Mouse (Mus musculus): ENCODE measurements around the gene Med21. TPM values are rescaled to one million over a fixed set of nuclear protein-coding genes. Genes with fewer than 3 reads are reported as not detected.

The Med21 gene
- polyA plus RNA-seq (2014; fragmentation: Illumina TruSeq; extraction: RNeasy Lipid Tissue Mini Kit (QIAGEN cat#74804); ENCODE audit: insufficient read depth, low read depth, low replicate concordance), result 83.9 TPM

DNA sequence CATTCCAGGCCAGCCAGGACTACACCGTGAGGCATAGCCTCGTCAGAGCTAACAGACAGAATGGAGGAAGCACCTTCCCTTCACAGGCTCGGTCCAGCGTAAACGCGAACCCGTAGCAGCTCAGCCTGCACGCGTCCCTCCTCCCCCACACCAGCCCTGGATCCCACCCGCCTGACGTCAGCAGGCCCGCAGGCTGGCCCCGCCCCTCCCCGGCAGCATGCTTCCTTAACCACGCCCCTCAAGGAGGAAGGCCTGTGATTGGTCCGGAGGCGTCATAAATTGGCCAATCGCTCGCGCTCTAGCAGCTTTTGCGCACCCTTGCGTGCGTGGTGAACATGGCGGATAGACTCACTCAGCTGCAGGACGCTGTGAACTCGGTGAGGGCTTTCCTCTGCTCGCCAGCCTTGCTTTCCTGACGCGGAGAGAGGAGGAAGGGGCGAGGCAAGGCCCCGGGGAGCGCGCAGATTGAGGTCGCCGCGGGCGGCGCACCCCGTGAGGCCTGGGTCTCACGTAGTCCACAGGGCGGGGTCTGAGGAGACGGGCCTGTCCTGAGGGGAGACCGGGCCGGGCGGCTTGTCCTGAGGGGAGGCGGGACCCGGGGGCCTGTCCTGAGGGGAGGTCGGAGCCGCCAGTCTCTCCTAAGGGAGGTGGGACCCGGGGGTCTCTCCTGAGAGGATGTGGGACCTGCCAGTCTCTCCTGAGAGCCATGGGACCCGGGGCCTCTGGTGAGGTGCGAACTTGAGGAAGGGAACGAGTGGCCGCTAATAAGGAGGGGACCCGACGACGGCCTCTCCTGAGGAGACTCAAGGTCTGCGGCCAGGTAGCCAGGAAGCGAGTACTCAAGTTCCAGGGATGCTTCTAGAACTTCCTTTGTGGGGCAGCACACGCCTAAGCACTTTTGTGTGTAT lies at the start of gene Med21, which contains the start of gene Tm7sf3:
Gene Med21, plus strand, starts transcription at position 272 of the 908 bp plus-strand sequence.
Gene Tm7sf3, minus strand, starts transcription at position 549 of the 908 bp plus-strand sequence.

Other genes with a start within 250 kb of the Med21 start
- 4.7 TPM for gene Itpr2, start 140.3 kb upstream of the Med21 start, polyA plus RNA-seq (2014; fragmentation: Illumina TruSeq; extraction: RNeasy Lipid Tissue Mini Kit (QIAGEN cat#74804); ENCODE audit: insufficient read depth, low read depth, low replicate concordance)
- 62.0 TPM for gene Fgfr1op2, start 65.3 kb upstream of the Med21 start, polyA plus RNA-seq (2014; fragmentation: Illumina TruSeq; extraction: RNeasy Lipid Tissue Mini Kit (QIAGEN cat#74804); ENCODE audit: insufficient read depth, low read depth, low replicate concordance)
- gene Ints13, start 64.7 kb upstream of the Med21 start, polyA plus RNA-seq (2014; fragmentation: Illumina TruSeq; extraction: RNeasy Lipid Tissue Mini Kit (QIAGEN cat#74804); ENCODE audit: insufficient read depth, low read depth, low replicate concordance), result 20.9 TPM
- 18.8 TPM for gene Tm7sf3, start 277 bp downstream of the Med21 start, polyA plus RNA-seq (2014; fragmentation: Illumina TruSeq; extraction: RNeasy Lipid Tissue Mini Kit (QIAGEN cat#74804); ENCODE audit: insufficient read depth, low read depth, low replicate concordance)
- 8.4 TPM for gene Stk38l, start 82.4 kb downstream of the Med21 start, polyA plus RNA-seq (2014; fragmentation: Illumina TruSeq; extraction: RNeasy Lipid Tissue Mini Kit (QIAGEN cat#74804); ENCODE audit: insufficient read depth, low read depth, low replicate concordance)
- 0.34 TPM for gene Arntl2, start 153.5 kb downstream of the Med21 start, polyA plus RNA-seq (2014; fragmentation: Illumina TruSeq; extraction: RNeasy Lipid Tissue Mini Kit (QIAGEN cat#74804); ENCODE audit: insufficient read depth, low read depth, low replicate concordance)
- gene Smco2, start 207.6 kb downstream of the Med21 start, polyA plus RNA-seq (2014; fragmentation: Illumina TruSeq; extraction: RNeasy Lipid Tissue Mini Kit (QIAGEN cat#74804); ENCODE audit: insufficient read depth, low read depth, low replicate concordance), result not detected
- 33.1 TPM for gene Ppfibp1, start 245.9 kb downstream of the Med21 start, polyA plus RNA-seq (2014; fragmentation: Illumina TruSeq; extraction: RNeasy Lipid Tissue Mini Kit (QIAGEN cat#74804); ENCODE audit: insufficient read depth, low read depth, low replicate concordance)